Mouse (Mus musculus) small intestine, adult 2 months (tissue): ENCODE data around the gene Cfl1. TPM values are rescaled to one million over a fixed set of nuclear protein-coding genes. Genes with fewer than 3 reads are reported as not detected.

ENCODE experiments used
- H3K27ac ChIP-seq: fragments of 200-500 bp; 2 replicates; pipeline ENCODE4 v1.5.1; 2012; ENCODE audit warnings: low read depth, low read length, control low read depth, inconsistent platforms; ENCODE audit not compliant: insufficient read depth
- H3K27me3 ChIP-seq: fragments of 200-500 bp; 2 replicates; pipeline ENCODE4 v1.6.1; 2012; ENCODE audit warnings: mild to moderate bottlenecking, moderate library complexity, low read length, inconsistent platforms; ENCODE audit not compliant: control insufficient read depth, insufficient read depth
- H3K36me3 ChIP-seq: fragments of 200-500 bp; 2 replicates; pipeline ENCODE4 v1.6.1; 2012; ENCODE audit warnings: mild to moderate bottlenecking, low read length, control low read depth, inconsistent platforms; ENCODE audit not compliant: control insufficient read depth, insufficient read depth
- H3K4me1 ChIP-seq: fragments of 200-500 bp; 2 replicates; pipeline ENCODE4 v1.6.1; 2012; ENCODE audit warnings: low read length, inconsistent platforms, mixed read lengths; ENCODE audit not compliant: control insufficient read depth, insufficient read depth, insufficient read length
- H3K4me3 ChIP-seq: fragments of 200-500 bp; 2 replicates; pipeline ENCODE4 v1.5.1; 2012; ENCODE audit warnings: low read depth, mild to moderate bottlenecking, control low read depth, inconsistent platforms, low read length, moderate library complexity
- CTCF ChIP-seq: fragments of 200-500 bp; IDR thresholded peaks from 2 replicates; pipeline ENCODE4 v1.5.1; 2012; ENCODE audit warnings: low read depth, mild to moderate bottlenecking, control low read depth, inconsistent platforms, low read length, moderate library complexity, mixed read lengths; ENCODE audit not compliant: insufficient replicate concordance, insufficient read length; ENCODE audit errors: extremely low read depth
- POLR2A ChIP-seq: fragments of 200-500 bp; IDR thresholded peaks from 2 replicates; pipeline ENCODE4 v1.6.1; 2012; ENCODE audit warnings: low read depth, mild to moderate bottlenecking, control low read depth, inconsistent platforms, low read length, moderate library complexity
- WGBS: fragments of 180-500 bp; shearing (Covaris S2); methylation state at CpG from one replicate; pipeline ENCODE4 v1.1.7; 2018; 5-methylcytosine and 5-hydroxymethylcytosine counted together
- polyA plus RNA-seq: library from polyadenylated mRNA; depleted of rRNA; stranded (reverse); fragments of >200 nt; gene quantifications from 2 replicates; pipeline ENCODE4 v1.2.3, GENCODE M21; 2012; rRNA removed

Cfl1 gene
- polyA plus RNA-seq, 1 experiment, result 703 TPM

GRCm38 (mm10) chr19:5543362-5543761, 53.1 kb downstream of the Cfl1 start:
- H3K27me3 ChIP-seq, result no peaks in the 10 kb centered on the region
- H3K27ac ChIP-seq, result no peak overlapping the region
- WGBS, result 76% methylated on average over 9 of the region's 9 CpGs
- H3K4me1 ChIP-seq, result no peaks in the 10 kb centered on the region
- TF ChIP-seq CTCF (no peak), POLR2A (no peak)
- no peaks in the 10 kb centered on the region for H3K36me3 ChIP-seq
- H3K4me3 ChIP-seq, result no peak overlapping the region

GRCm38 (mm10) chr19:5544031-5544430, 53.8 kb downstream of the Cfl1 start:
- WGBS, result 77% methylated on average over 11 of the region's 11 CpGs
- TF ChIP-seq POLR2A, result no peak
- TF ChIP-seq CTCF, result no peak
- Histone ChIP-seq H3K4me3 (no peak overlapping the region), H3K36me3 (no peaks in the 10 kb centered on the region), H3K27ac (no peak overlapping the region), H3K27me3 (no peaks in the 10 kb centered on the region), H3K4me1 (no peaks in the 10 kb centered on the region)

Other genes with a start within 250 kb of the Cfl1 start
- 5.9 and 8.9 TPM in 2 replicates for gene Pacs1, start 217.3 kb upstream of the Cfl1 start, polyA plus RNA-seq
- 37.2 and 66.7 TPM in 2 replicates for gene Sf3b2, start 195.0 kb upstream of the Cfl1 start, polyA plus RNA-seq
- 0.04 TPM in 1 of 2 replicates, not detected in the other for gene Gal3st3, start 192.1 kb upstream of the Cfl1 start, polyA plus RNA-seq
- not detected in 2 replicates for gene Catsper1, start 154.7 kb upstream of the Cfl1 start, polyA plus RNA-seq
- 226 and 874 TPM in 2 replicates for gene Cst6, start 140.9 kb upstream of the Cfl1 start, polyA plus RNA-seq
- gene Eif1ad, start 123.7 kb upstream of the Cfl1 start, polyA plus RNA-seq, result 11.8 and 27.0 TPM in 2 replicates
- gene Banf1, start 123.3 kb upstream of the Cfl1 start, polyA plus RNA-seq, result 63.6 and 100 TPM in 2 replicates
- gene Sart1, start 101.8 kb upstream of the Cfl1 start, polyA plus RNA-seq, result 7.3 and 27.7 TPM in 2 replicates
- gene Tsga10ip, start 87.9 kb upstream of the Cfl1 start, polyA plus RNA-seq, result 1.4 and 8.3 TPM in 2 replicates
- 32.9 and 63.2 TPM in 2 replicates for gene Drap1, start 65.5 kb upstream of the Cfl1 start, polyA plus RNA-seq
- 41.8 and 76.3 TPM in 2 replicates for gene AI837181, start 65.3 kb upstream of the Cfl1 start, polyA plus RNA-seq
- gene Fosl1, start 42.9 kb upstream of the Cfl1 start, polyA plus RNA-seq, result 0.91 and 2.6 TPM in 2 replicates
- gene Ccdc85b, start 32.6 kb upstream of the Cfl1 start, polyA plus RNA-seq, result 3.3 and 4.4 TPM in 2 replicates
- gene Fibp, start 29.8 kb upstream of the Cfl1 start, polyA plus RNA-seq, result 72.5 and 143 TPM in 2 replicates
- gene Ctsw, start 21.9 kb upstream of the Cfl1 start, polyA plus RNA-seq, result 8.2 and 10.2 TPM in 2 replicates
- gene Efemp2, start 16.5 kb upstream of the Cfl1 start, polyA plus RNA-seq, result 22.4 and 26.5 TPM in 2 replicates
- gene Mus81, start 2.1 kb upstream of the Cfl1 start, polyA plus RNA-seq, result 19.9 and 29.1 TPM in 2 replicates
- gene 1700020D05Rik, start 13.3 kb downstream of the Cfl1 start, polyA plus RNA-seq, result 0.19 TPM in 1 of 2 replicates, not detected in the other
- gene Snx32, start 20.1 kb downstream of the Cfl1 start, polyA plus RNA-seq, result 1.7 and 3.2 TPM in 2 replicates
- gene Ovol1, start 70.2 kb downstream of the Cfl1 start, polyA plus RNA-seq, result 28.5 and 55.3 TPM in 2 replicates
- 20.2 and 37.1 TPM in 2 replicates for gene Ap5b1, start 77.6 kb downstream of the Cfl1 start, polyA plus RNA-seq
- gene Rnaseh2c, start 111.4 kb downstream of the Cfl1 start, polyA plus RNA-seq, result 47.0 and 68.0 TPM in 2 replicates
- gene Kat5, start 119.8 kb downstream of the Cfl1 start, polyA plus RNA-seq, result 19.0 and 40.4 TPM in 2 replicates
- 35.8 and 61.0 TPM in 2 replicates for gene Rela, start 147.0 kb downstream of the Cfl1 start, polyA plus RNA-seq
- gene Sipa1, start 173.3 kb downstream of the Cfl1 start, polyA plus RNA-seq, result 35.1 and 54.0 TPM in 2 replicates
- gene Map3k11, start 198.3 kb downstream of the Cfl1 start, polyA plus RNA-seq, result 65.8 and 169 TPM in 2 replicates
- gene Pcnx3, start 198.5 kb downstream of the Cfl1 start, polyA plus RNA-seq, result 85.4 and 150 TPM in 2 replicates
- gene Kcnk7, start 213.9 kb downstream of the Cfl1 start, polyA plus RNA-seq, result 0.57 TPM in 1 of 2 replicates, not detected in the other
- 62.1 and 100 TPM in 2 replicates for gene Ehbp1l1, start 235.9 kb downstream of the Cfl1 start, polyA plus RNA-seq
- 69.8 and 126 TPM in 2 replicates for gene Fam89b, start 239.2 kb downstream of the Cfl1 start, polyA plus RNA-seq